Mouse (Mus musculus) v-Abl transformed pro-B cells (cell line): ENCODE results near the gene Ctnnbip1.

Source experiments
- in situ Hi-C, 2 experiments: fragments of 400-800 bp; cut with MboI; formaldehyde crosslinking; loops; one replicate each; pipeline ENCODE4 v1.15.1; 2025; ENCODE audit not compliant: unreplicated experiment in 2 of 2

Gene Ctnnbip1

DNA sequence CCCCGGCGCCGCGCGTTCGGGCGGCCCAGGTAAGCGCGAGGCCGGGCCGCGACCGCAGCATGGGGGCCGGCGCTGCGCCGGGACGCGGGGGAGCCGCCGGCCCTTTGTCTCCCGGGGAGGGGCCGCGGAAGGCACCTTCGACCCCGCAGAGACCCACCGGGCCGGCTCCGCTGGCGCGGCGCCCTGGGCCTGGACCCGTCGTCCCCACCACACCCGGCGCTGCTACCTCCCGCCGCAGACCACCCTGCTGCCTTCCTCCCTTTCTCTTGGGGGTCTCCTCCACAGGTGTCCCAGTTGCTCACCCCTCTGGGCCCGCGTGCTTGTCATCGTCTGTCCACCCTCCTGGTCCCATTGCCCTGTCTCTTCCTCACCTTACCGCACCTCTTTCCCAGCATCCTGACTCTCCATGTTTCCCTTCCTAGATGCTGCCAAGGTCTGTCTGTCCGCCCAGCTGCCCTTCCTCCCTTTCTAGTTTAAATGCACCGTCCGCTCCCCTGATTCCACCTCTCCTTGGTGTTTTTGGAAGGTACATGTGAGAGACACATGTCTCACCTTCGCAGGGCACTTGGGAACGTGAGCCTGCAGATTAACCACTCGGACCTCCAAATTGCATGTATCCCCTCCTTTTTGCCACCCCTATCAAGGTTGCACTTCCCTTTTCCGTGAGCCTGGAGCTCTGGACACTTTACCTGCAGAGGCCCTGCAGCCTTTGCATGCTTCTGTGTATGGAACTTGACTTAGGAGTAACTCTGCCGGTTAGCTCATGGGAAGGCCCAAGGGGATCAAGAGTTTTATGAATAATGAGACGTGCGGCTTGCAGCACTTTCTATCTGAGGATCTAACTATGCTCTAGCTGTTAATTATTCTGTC, 550 bp downstream of the Ctnnbip1 start:
- in situ Hi-C loops = no loop called here

DNA sequence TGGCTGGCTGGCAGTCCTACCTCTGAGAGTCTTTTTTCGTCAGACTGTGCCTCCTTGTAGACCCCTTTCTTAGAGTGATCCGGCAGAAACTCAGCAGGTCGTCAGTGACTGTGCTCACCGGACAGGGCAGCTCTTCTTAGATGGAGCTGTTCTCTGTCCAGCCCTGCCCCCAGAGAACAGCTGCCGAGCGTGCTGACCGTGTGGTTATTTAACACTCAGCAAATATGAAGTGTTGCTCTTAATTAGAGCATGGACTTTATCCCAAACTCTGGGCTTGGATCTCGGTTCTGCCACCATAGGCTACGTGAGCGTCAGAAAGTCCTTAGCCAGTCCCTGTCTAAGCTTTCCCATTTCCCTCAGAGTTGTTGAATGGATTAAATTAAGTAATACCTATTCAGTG, 3.2 kb downstream of the Ctnnbip1 start:
- in situ Hi-C loops = no loop called here

DNA sequence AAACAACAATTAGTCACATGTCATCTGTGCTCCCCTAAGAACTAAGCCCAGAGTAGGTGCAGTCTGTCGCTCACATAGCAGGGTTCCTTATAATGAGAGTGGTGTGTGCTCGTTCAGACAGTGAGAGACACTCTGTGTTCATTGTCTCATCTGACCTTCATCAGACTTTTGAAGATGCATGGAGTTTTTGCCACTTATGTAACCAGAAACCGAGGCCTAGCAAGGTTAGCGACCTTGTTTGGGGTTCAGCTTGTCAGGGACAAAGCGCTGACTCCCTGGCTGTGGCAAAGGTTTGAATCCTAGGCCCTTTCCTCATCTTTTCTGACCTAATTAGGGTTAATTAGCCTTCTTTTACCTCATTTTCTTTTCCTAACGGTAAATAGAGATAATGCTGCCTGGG, 5.9 kb downstream of the Ctnnbip1 start:
- in situ Hi-C loops = no loop called here

DNA sequence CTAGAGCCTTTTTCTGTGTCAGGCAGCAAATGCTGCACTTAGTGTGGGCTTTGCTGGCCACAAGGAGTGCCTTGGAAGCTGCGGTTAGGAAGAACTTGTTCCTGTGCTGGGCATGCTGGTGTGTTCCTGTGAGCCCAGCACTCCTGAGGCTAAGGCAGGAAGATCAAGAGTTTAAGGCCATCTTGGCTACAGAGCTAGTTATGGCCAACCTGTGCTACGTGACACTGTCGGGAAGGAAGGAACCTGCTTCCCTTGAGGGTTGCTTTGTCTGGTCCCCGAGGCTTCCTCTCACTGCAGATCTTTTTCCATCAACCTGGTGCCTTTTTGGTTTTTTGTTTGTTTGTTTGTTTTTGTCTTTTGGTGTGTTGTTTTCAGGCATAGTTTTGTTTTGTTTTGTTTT, 7.1 kb downstream of the Ctnnbip1 start:
- in situ Hi-C loops = loop anchor here in 1 of 2 experiments (25.0 kb wide), 1 partner anchor 788 kb away; no protein-coding TSS in a partner anchor

DNA sequence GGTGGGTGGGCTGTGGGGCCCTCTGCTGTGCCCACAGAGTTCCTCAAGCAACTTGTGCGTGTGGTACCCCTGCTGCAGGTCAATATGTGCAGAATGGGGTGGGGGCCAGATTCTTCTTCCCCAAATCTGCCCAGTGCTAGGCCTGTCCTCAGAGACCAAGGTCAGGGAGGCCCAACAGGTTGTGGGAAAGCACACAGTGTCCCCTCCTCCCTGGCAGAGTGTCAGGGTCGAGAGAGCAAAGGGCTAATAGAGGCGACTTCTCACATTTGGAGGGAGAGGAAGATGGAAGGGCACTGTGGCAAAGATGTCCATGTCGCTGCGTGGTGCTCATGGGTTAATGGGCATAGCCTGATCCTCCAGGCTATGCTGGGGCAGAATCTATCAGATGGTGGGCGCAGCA, 7.8 kb downstream of the Ctnnbip1 start:
- in situ Hi-C loops = loop anchor here in 1 of 2 experiments (25.0 kb wide), 1 partner anchor 789 kb away; no protein-coding TSS in a partner anchor

DNA sequence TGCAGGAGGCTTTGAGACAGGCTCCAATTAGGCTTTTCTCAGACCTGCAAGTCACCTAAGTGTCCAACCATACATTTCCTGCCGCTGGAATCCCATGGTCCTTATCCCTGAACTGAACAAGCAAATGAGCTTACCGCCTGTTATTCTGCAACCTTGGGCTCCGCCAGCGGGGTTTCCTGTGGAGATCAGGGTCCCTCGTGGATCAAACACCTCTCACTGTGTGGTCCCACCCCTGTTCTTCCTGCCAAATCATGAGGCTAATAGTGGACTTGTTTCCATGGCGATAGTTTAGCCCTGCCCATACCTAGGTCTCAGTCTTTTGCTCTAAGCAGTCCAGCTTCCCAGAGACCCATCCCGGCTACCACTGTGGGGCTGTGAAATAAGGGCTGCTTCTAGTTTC, 8.3 kb downstream of the Ctnnbip1 start:
- in situ Hi-C loops = loop anchor here in 1 of 2 experiments (25.0 kb wide), 1 partner anchor 789 kb away; no protein-coding TSS in a partner anchor

DNA sequence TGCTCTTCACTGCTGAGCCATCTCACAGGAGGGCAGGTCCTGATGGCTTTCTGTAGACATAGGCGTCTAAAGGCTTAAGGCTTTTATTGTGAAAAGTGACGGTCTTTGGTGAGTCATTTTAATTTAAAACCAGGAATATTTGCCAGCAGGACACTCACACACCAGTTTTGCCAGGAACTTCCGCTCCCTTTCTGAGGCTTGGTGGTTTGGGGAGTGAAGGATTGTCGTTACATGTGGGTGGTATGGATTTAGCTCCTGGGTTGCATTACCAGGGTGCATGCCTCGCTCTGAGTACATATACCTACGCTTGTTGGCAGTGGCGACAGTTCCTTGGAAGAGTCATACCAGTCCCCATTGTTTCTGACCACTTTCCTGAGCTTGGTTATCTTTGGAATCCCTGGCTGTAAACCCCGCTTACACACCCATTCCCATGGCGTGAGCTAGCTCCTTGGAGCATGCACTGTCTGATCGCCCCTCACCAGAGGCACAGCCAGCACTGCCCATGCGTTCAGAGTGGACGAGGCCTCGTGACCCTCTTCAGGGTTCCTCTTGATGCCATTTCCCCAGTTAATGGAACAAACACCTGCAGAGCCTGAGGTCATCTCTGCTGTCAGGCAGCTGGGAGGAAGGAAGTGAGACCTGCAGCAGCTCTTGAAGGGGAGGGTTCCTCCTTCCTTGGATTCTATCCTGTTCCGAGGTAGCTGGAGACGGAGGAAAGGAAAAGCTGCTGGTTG, 9.8 kb downstream of the Ctnnbip1 start:
- in situ Hi-C loops = loop anchor here in 1 of 2 experiments (25.0 kb wide), 1 partner anchor 790 kb away; no protein-coding TSS in a partner anchor

DNA sequence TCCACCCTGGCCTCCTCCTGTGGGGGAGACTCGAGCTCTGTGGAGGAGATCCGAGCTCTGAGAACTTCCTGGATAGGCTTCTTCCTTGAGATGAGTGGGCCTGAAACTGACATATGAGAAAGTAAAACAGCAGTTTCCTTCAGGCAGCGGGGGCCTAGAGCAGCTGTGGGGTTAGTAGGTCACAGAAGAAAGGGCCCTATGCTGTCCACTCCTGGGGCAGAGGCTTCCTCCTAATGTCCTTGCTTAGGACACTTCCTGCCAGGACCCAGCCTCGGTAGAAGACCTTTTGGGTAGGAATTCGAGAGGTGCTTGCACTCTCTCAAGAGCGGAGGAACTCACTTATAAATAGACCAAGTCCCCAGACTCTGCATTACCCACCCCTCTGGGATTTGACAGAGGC, 11.7 kb downstream of the Ctnnbip1 start:
- in situ Hi-C loops = loop anchor here in 1 of 2 experiments (25.0 kb wide), 1 partner anchor 792 kb away; no protein-coding TSS in a partner anchor

DNA sequence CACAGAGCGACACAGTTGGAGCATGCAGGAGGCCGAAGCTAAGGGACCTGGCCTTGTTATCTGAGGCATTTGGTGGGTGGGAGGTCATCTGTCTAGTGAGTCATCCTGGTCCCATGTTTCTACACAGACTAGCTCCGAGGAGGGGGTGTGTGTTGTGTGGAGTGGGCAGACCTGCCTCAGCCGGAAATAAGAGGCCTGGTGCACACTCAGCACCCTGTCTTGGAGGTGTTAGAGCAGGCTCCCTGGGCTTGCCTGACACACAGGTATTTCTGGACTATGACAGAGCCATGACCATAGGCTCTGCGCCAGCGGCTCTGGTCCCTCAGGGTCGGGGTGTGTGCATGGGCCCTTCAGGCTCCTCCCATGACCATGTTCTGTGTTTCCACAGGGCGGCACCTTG, 21.4 kb downstream of the Ctnnbip1 start:
- in situ Hi-C loops = loop anchor here in 1 of 2 experiments (25.0 kb wide), 1 partner anchor 802 kb away; no protein-coding TSS in a partner anchor

DNA sequence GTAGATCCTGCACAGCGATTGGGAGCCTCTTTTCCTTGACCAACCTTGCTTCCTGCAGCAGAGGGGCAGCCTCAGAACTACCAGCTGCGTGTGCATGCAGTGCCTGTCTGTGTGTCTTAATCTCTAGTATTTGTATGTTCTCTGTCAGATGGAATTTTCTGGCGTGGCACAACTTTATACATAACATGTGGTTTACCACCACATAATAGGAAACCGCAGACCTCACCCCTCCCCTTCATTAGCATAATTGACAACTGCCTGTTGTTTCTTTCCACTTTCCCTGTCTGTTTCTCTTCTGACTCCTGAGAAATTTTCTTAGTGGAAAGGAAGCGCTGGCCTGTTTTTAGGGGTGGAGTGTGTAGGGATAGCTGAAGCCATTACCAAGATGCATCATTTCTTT, 23.9 kb downstream of the Ctnnbip1 start:
- in situ Hi-C loops = loop anchor here (5.0 to 25.0 kb wide), 6 partner anchors 167 to 805 kb away; no protein-coding TSS in a partner anchor

DNA sequence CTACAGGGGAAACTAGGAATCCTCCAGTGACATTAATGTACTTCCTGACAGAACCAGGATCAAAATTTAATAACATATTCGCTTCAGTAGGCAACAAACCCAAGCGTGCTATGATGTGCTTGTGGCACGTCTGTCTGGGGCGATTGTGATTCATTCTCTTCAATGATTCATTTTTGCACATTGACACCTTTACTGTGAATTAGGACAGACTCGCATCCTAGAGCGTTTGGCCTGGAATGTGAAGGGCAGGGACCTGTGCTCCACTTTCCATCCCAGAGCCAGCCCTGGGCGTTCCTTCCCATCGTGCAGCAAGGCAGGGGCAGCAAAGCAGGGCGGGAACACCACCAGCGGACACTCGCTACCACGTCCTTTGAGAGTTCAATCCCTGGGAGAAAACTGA, 24.4 kb downstream of the Ctnnbip1 start:
- in situ Hi-C loops = loop anchor here (5.0 to 25.0 kb wide), 6 partner anchors 168 to 805 kb away; no protein-coding TSS in a partner anchor

DNA sequence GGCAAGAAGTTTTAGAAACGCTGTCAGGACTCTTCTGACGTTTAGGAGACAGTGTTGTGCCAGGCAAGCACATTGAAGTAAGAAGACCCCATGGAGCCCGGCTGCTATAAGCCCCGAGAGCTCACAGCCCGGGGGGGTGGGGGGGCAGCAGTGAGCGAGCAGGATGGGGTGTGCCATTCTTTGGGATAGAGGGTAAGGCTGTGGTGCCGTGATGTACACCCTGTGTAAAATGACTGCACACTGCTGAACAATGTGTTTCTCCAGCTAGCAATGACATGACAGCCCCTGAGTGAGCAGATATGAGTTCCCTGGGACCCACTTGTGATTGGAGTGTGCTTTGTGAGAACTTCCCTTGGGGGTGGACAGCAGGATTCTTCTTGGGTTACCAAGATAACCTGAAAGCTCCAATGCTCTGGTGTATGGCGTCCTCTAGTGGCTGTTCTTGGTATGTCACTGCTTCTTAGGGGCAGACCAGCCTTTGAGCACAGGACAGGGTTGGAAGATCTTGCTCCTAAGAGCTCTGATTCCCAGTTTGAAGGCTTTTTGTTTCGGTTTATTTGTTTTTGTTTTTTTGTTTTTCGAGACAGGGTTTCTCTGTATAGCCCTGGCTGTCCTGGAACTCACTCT, 25.0 kb downstream of the Ctnnbip1 start:
- in situ Hi-C loops = loop anchor here (5.0 to 25.0 kb wide), 6 partner anchors 168 to 806 kb away; no protein-coding TSS in a partner anchor

DNA sequence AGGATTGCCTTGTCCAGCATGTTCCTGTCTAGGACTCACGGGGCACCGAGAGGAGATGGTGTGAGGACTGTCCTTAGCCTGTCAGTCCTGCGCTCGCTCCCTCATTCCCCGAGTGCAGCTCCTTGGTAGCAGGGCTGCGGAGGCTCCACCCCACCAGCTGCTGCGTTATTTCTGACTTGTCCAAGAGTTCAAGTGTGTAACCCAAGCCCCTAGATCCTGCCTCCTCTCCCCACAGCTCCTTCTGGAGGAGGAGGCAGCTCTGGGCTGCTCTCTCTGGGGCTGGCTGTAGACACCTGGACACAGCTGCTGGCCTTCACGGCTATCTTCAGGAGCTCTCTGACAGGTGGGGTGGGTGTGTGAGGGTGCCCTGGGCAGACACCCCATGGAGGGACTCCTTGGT, 26.9 kb downstream of the Ctnnbip1 start:
- in situ Hi-C loops = loop anchor here (5.0 to 25.0 kb wide), 12 partner anchors 62 to 808 kb away; partner anchors contain the start of gene Rbp7 (in 2 of the 2)

DNA sequence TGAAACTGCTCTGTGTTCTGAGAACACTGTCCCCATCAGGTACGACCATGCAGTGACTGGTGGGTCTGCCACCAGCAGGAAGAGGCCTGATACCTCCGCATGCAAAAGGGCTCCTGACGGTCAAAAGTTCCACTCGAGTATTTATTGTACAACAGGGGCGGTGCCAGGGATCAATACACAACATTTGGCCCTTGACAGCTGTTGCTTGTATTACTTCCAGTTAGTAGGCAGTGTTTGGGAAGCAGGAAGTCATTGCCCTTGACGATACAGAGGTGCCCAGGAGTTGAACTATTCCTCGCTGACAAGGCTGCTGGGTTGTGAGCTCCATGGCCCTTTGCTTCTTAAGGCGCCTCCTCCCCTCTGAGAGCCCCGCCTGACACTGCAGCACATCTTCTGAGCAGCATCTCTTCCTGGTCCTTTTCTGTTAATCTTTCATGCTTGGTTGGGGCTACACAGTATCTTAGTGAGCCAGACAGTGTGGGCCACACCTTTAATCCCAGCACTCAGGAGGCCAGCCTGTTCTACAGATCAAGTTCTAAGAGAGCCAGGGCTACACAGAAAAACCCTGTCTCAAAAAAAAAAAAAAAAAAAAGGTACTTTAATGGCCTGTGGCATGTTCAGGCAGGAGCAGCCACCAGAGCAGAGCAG, 28.9 kb downstream of the Ctnnbip1 start:
- in situ Hi-C loops = loop anchor here (5.0 to 25.0 kb wide), 11 partner anchors 60 to 810 kb away; partner anchors contain the start of gene Rbp7 (in 2 of the 2)

DNA sequence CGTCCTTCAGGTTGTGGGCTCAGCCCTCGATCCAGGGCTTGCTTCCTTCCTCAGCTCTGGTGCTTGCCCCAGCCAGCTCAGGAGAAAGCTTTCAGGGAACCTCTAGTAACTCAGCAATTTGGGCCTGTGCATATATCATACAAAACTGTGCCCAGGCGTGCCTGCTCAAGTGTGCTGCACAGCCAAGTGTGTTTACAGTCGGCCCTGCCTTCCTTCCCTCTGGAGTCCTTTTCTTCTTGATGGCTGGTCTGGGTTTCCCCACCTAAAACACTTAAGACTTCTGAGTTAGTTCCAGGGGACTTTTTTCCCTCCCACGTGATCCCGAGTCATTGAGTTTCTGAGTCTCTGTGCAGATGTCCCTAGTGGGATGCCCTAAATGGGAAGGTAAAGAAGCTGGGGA, 29.5 kb downstream of the Ctnnbip1 start:
- in situ Hi-C loops = loop anchor here (5.0 to 25.0 kb wide), 11 partner anchors 60 to 810 kb away; partner anchors contain the start of gene Rbp7 (in 2 of the 2)

DNA sequence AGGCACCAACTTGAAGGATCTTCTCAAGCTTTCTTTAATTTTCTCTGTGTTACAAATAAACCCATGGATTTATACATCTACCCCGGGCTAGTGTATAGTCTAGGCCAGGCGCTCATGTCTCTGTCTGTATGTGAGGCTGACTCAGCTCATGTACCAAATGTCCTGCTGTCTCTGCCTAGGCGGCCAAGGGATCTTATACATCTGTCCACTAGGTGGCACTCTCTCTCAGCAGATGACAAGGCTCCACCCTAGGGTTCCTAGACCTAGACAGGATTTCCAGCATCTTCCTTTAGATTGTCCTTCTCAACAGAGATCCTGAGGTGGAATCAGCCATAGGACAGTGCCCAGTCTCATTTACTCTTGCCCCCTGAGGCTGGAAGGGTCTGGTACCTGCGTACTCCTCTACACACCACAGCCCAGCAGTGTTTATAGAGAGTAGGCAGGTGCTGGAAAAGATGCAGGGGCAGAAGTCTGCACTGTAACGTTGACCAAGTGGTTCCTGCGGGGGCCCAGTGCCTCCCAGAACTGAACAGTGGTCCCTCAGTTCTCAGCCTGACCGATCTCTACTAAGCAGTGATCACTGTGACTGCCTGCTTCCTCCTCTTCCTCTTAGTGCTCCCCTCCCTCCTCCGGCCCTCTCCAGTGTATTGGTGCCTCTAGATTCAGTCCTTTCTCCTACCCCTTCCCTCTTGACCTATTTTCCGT, 31.3 kb downstream of the Ctnnbip1 start:
- in situ Hi-C loops = loop anchor here (5.0 to 25.0 kb wide), 11 partner anchors 58 to 812 kb away; partner anchors contain the start of gene Rbp7 (in 2 of the 2)

DNA sequence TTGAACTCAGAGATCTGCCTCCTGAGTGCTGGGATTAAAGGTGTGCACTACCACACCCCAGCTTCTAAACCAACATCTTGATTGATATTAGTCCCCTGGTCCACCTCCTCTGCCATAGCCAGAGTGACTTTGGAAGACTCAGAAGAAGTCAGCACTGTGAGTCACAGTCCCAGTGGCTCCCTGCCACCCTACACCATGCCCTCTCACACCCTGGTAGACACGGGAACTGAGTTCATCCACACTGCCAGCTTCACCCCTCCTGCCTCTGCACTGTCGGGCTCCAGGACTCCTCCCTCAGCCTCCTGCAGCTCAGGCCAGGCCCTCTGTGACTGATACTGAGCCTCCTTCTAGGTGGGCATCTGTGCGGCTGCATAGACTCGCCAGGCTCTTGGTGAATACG, 32.8 kb downstream of the Ctnnbip1 start:
- in situ Hi-C loops = no loop called here

DNA sequence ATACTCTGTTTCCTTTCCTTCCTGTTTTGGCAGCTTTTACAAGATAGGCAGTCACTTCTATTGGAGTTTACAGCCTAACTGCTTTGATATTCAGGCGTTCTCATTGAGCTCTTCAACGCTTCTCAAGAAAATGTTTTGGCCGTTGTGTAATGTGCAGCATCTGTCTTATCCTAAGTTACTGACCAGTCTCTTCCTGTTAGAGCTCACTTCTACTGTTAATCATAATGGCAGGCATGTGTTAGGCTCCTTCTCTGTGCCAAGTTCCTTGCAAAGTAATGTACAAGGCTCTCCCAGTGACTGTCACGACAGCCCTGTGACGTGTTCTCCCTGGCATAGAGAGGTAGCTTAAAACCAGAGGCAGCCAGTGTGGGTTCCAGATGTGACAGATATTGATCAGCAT, 33.7 kb downstream of the Ctnnbip1 start:
- in situ Hi-C loops = no loop called here

DNA sequence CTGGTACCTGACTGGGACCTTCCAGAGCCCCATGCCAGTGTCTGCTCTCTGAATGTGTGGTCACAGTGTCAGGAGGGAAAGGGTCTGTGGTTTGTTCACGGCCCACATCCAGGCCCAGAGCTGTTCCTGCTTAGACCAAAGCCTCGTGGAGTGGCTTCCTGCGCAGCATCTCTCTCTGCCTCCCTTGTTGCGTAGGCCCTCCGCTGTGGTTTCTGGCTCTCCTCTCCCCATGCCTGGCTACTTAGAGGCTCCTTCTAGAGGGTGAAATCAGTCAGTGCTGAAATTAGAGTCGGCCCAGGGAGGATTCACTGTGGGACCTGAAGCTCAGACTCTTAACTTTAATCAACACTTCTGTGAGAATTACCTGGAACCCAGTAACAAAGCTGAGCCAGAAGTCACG, 35.8 kb downstream of the Ctnnbip1 start:
- in situ Hi-C loops = no loop called here
